Mouse (Mus musculus) midbrain, embryonic 10.5 days (tissue): ENCODE measurements around the gene Vmn2r102. TPM values are rescaled to one million over a fixed set of nuclear protein-coding genes. Genes with fewer than 3 reads are reported as not detected.

Experiments
- DNase-seq: peaks from one replicate; pipeline ENCODE4 v3.0.0-alpha.2; 2017; ENCODE audit warnings: low spot score
- H3K27ac ChIP-seq: fragments of 300-500 bp; sonication (generic); replicated peaks from 2 replicates; pipeline ENCODE4 v1.5.1; 2016; ENCODE audit warnings: mild to moderate bottlenecking
- H3K27me3 ChIP-seq: fragments of 300-500 bp; sonication (generic); 2 replicates; pipeline ENCODE4 v1.6.1; 2016; ENCODE audit warnings: low read depth, mild to moderate bottlenecking; ENCODE audit not compliant: poor library complexity, severe bottlenecking
- H3K36me3 ChIP-seq: fragments of 300-500 bp; sonication (generic); 2 replicates; pipeline ENCODE4 v1.6.1; 2016; ENCODE audit warnings: mild to moderate bottlenecking, moderate library complexity
- H3K4me1 ChIP-seq: fragments of 300-500 bp; sonication (generic); 2 replicates; pipeline ENCODE4 v1.6.1; 2016
- H3K4me3 ChIP-seq: fragments of 300-500 bp; sonication (generic); 2 replicates; pipeline ENCODE4 v1.5.1; 2016; ENCODE audit warnings: mild to moderate bottlenecking, moderate library complexity
- H3K9me3 ChIP-seq: fragments of 300-500 bp; sonication (generic); replicated peaks from 2 replicates; pipeline ENCODE4 v1.6.1; 2016; ENCODE audit warnings: mild to moderate bottlenecking
- WGBS: fragments of 180-500 bp; shearing (Covaris S2); methylation state at CpG from one replicate; pipeline ENCODE4 v1.1.7; 2016; 5-methylcytosine and 5-hydroxymethylcytosine counted together
- polyA plus RNA-seq: library from polyadenylated mRNA; unstranded; fragments of >200 nt; fragmentation: Nextera tagmentation; extraction: Ambion mirVana; gene quantifications from 2 replicates; pipeline ENCODE4 v1.2.1, GENCODE M21; 2016

Vmn2r102 gene
- not detected in 2 replicates for polyA plus RNA-seq

- Histone ChIP-seq H3K4me3 (no peak within 1 kb of the TSS), H3K27me3 (no peaks in the 10 kb centered on the region), H3K4me1 (no peaks in the 10 kb centered on the region), H3K9me3 (no peaks in the 10 kb centered on the region), H3K36me3 (no peaks in the 10 kb centered on the region), H3K27ac (no peak within 1 kb of the TSS)
- WGBS, result 80% methylated on average over 2 of the region's 2 CpGs
- DNase-seq, result no peak
Measured at GRCm38 (mm10) chr17:19660028-19660427, at the start of gene Vmn2r102. Gene Vmn2r102, plus strand, starts transcription at chr17:19660328.

GRCm38 (mm10) chr17:19629328-19629727, 30.8 kb upstream of the Vmn2r102 start:
- H3K4me1 ChIP-seq, result no peaks in the 10 kb centered on the region

GRCm38 (mm10) chr17:19658447-19658846, 1.7 kb upstream of the Vmn2r102 start:
- no peak for DNase-seq
- Histone ChIP-seq H3K4me3 (no peak overlapping the region), H3K27me3 (no peaks in the 10 kb centered on the region), H3K4me1 (no peaks in the 10 kb centered on the region), H3K9me3 (no peaks in the 10 kb centered on the region), H3K36me3 (no peaks in the 10 kb centered on the region), H3K27ac (no peak overlapping the region)
- WGBS, result 63% methylated on average over 3 of the region's 3 CpGs

More at GRCm38 (mm10) chr17:19629328-19629727, 30.8 kb upstream of the Vmn2r102 start:
- no peak for DNase-seq
- no peak overlapping the region for H3K4me3 ChIP-seq
- no peaks in the 10 kb centered on the region for H3K36me3 ChIP-seq
- no peaks in the 10 kb centered on the region for H3K27me3 ChIP-seq
- peaks cover 62% of the 10 kb centered on the region for H3K9me3 ChIP-seq
- WGBS, result 92% methylated on average over 1 of the region's 1 CpGs
- no peak overlapping the region for H3K27ac ChIP-seq

- Histone ChIP-seq H3K36me3 (no peaks in the 10 kb centered on the region), H3K27ac (no peak overlapping the region), H3K9me3 (peaks cover 22% of the 10 kb centered on the region), H3K27me3 (no peaks in the 10 kb centered on the region), H3K4me3 (no peak overlapping the region), H3K4me1 (no peaks in the 10 kb centered on the region)
- DNase-seq, result no peak
Measured at GRCm38 (mm10) chr17:19692062-19692461, 31.9 kb downstream of the Vmn2r102 start.

Other genes with a start within 250 kb of the Vmn2r102 start
- not detected in 2 replicates for gene Vmn2r100, start 155.6 kb upstream of the Vmn2r102 start, polyA plus RNA-seq
- not detected in 2 replicates for gene Vmn2r101, start 83.1 kb upstream of the Vmn2r102 start, polyA plus RNA-seq
- gene Vmn2r103, start 113.0 kb downstream of the Vmn2r102 start, polyA plus RNA-seq, result not detected in 2 replicates